Mouse (Mus musculus) A20 (cell line): ENCODE results near the gene Zfp575.
A peak's percentile ranks its signal among the peaks of the same experiment; 100 is the strongest.

Experiments
- DNase-seq: peaks from one replicate; pipeline ENCODE4 v3.0.0-alpha.2; 2011; ENCODE audit warnings: low read depth, low spot score

Zfp575 gene

GRCm38 (mm10) chr7:24564607-24565265, 22.7 kb downstream of the Zfp575 start:
- DNase-seq, result peak; percentile 95

- DNase-seq, result peak; percentile 90
These were observed 23.6 kb downstream of the Zfp575 start for GRCm38 (mm10) chr7:24563837-24564206.

- DNase-seq, result peak; percentile 85
These were observed 24.1 kb downstream of the Zfp575 start for GRCm38 (mm10) chr7:24563191-24563836.

GRCm38 (mm10) chr7:24561450-24561849, 26.0 kb downstream of the Zfp575 start:
- DNase-seq, result no peak

- peak; percentile 88 for DNase-seq
These were observed 31.7 kb downstream of the Zfp575 start for GRCm38 (mm10) chr7:24555786-24556185.

- DNase-seq, result no peak
These were observed 35.3 kb downstream of the Zfp575 start for GRCm38 (mm10) chr7:24551985-24552759.

- DNase-seq, result peak; percentile 44
These were observed 39.9 kb downstream of the Zfp575 start for GRCm38 (mm10) chr7:24547534-24548036.

- peak; percentile 99 for DNase-seq
These were observed 40.6 kb downstream of the Zfp575 start for GRCm38 (mm10) chr7:24546634-24547389.

- no peak for DNase-seq
These were observed 41.3 kb downstream of the Zfp575 start, which contains the start of the genes Pinlyp and Xrcc1 for GRCm38 (mm10) chr7:24546068-24546614. Pinlyp (minus strand) TSS chr7:24546118. Xrcc1 (plus strand) TSS chr7:24546289.

GRCm38 (mm10) chr7:24544506-24544905, 42.9 kb downstream of the Zfp575 start:
- DNase-seq, result peak; percentile 60

- no peak for DNase-seq
These were observed 47.8 kb downstream of the Zfp575 start for GRCm38 (mm10) chr7:24539686-24540085.

GRCm38 (mm10) chr7:24538701-24539100, 48.7 kb downstream of the Zfp575 start:
- DNase-seq, result no peak

- no peak for DNase-seq
These were observed 49.3 kb downstream of the Zfp575 start for GRCm38 (mm10) chr7:24538154-24538553.

GRCm38 (mm10) chr7:24537591-24537990, 49.9 kb downstream of the Zfp575 start:
- no peak for DNase-seq

GRCm38 (mm10) chr7:24537081-24537480, 50.4 kb downstream of the Zfp575 start:
- no peak for DNase-seq

- DNase-seq, result no peak
These were observed 53.1 kb downstream of the Zfp575 start for GRCm38 (mm10) chr7:24534301-24534700.
